Mouse (Mus musculus): ENCODE measurements around the gene Cblc. TPM values are rescaled to one million over a fixed set of nuclear protein-coding genes. Genes with fewer than 3 reads are reported as not detected.
A peak's percentile ranks its signal among the peaks of the same experiment; 100 is the strongest.

Cblc gene
- total RNA-seq (2015; ENCODE audit: low replicate concordance) (not detected in 2 replicates), total RNA-seq (2017; ENCODE audit: low replicate concordance) (not detected in 2 replicates)

GRCm38 (mm10) chr7:19796697-19797588 is at the start of gene Cblc:
Gene Cblc (minus strand): TSS chr7:19796809.
- ATAC-seq (replicated peaks; ENCODE audit: low FRiP score, poor library complexity, severe bottlenecking), result peak; percentile 85

- no peak for ATAC-seq (replicated peaks; ENCODE audit: low FRiP score, poor library complexity, severe bottlenecking)
Observed at GRCm38 (mm10) chr7:19844521-19845171, 48.0 kb upstream of the Cblc start.

- peak; percentile 46; the same call in 1 of the 2 replicates for ATAC-seq (replicated peaks; ENCODE audit: low FRiP score, poor library complexity, severe bottlenecking)
Observed at GRCm38 (mm10) chr7:19843561-19843960, 47.0 kb upstream of the Cblc start.

GRCm38 (mm10) chr7:19842885-19843504 is 46.4 kb upstream of the Cblc start:
- no peak for ATAC-seq (replicated peaks; ENCODE audit: low FRiP score, poor library complexity, severe bottlenecking)

GRCm38 (mm10) chr7:19841686-19842413 is 45.2 kb upstream of the Cblc start:
- no peak for ATAC-seq (replicated peaks; ENCODE audit: low FRiP score, poor library complexity, severe bottlenecking)

- no peak for ATAC-seq (replicated peaks; ENCODE audit: low FRiP score, poor library complexity, severe bottlenecking)
Observed at GRCm38 (mm10) chr7:19840936-19841335, 44.3 kb upstream of the Cblc start.

GRCm38 (mm10) chr7:19840371-19840770 is 43.8 kb upstream of the Cblc start:
- ATAC-seq (replicated peaks; ENCODE audit: low FRiP score, poor library complexity, severe bottlenecking), result no peak

- no peak for ATAC-seq (replicated peaks; ENCODE audit: low FRiP score, poor library complexity, severe bottlenecking)
Observed at GRCm38 (mm10) chr7:19836843-19837242, 40.2 kb upstream of the Cblc start.

- ATAC-seq (replicated peaks; ENCODE audit: low FRiP score, poor library complexity, severe bottlenecking), result no peak
Observed at GRCm38 (mm10) chr7:19834055-19834454, 37.4 kb upstream of the Cblc start.

- no peak for ATAC-seq (replicated peaks; ENCODE audit: low FRiP score, poor library complexity, severe bottlenecking)
Observed at GRCm38 (mm10) chr7:19831837-19832236, 35.2 kb upstream of the Cblc start.

- ATAC-seq (replicated peaks; ENCODE audit: low FRiP score, poor library complexity, severe bottlenecking), result no peak
Observed at GRCm38 (mm10) chr7:19830682-19831156, 34.1 kb upstream of the Cblc start.

- no peak for ATAC-seq (replicated peaks; ENCODE audit: low FRiP score, poor library complexity, severe bottlenecking)
Observed at GRCm38 (mm10) chr7:19829694-19830093, 33.1 kb upstream of the Cblc start.

GRCm38 (mm10) chr7:19826756-19827155 is 30.1 kb upstream of the Cblc start:
- no peak for ATAC-seq (replicated peaks; ENCODE audit: low FRiP score, poor library complexity, severe bottlenecking)

- no peak; the same call in 1 of the 2 replicates for ATAC-seq (replicated peaks; ENCODE audit: low FRiP score, poor library complexity, severe bottlenecking)
Observed at GRCm38 (mm10) chr7:19824182-19824973, 27.8 kb upstream of the Cblc start.

GRCm38 (mm10) chr7:19823256-19824181 is 26.9 kb upstream of the Cblc start:
- ATAC-seq (replicated peaks; ENCODE audit: low FRiP score, poor library complexity, severe bottlenecking), result no peak

GRCm38 (mm10) chr7:19822604-19823058 is 26.0 kb upstream of the Cblc start, which contains the start of gene Bcl3:
Gene Bcl3 (minus strand): TSS chr7:19822770.
- ATAC-seq (replicated peaks; ENCODE audit: low FRiP score, poor library complexity, severe bottlenecking), result no peak

GRCm38 (mm10) chr7:19822193-19822592 is 25.6 kb upstream of the Cblc start:
- ATAC-seq (replicated peaks; ENCODE audit: low FRiP score, poor library complexity, severe bottlenecking), result no peak

GRCm38 (mm10) chr7:19821633-19822032 is 25.0 kb upstream of the Cblc start:
- ATAC-seq (replicated peaks; ENCODE audit: low FRiP score, poor library complexity, severe bottlenecking), result no peak

All from erythroblast, adult 5-6 weeks (primary cell).